Mouse (Mus musculus) C2C12 (cell line): ENCODE measurements around the gene Efcab14.

Experiments
- CEBPB ChIP-seq: IDR thresholded peaks from one replicate; pipeline ENCODE4 v1.6.1; 2011; ENCODE audit warnings: low read depth, mild to moderate bottlenecking, control low read depth, moderate library complexity
- CTCF ChIP-seq: IDR thresholded peaks from one replicate; pipeline ENCODE4 v1.5.1; 2011; ENCODE audit not compliant: control insufficient read depth, insufficient read depth, insufficient read length
- FOSL1 ChIP-seq: IDR thresholded peaks from one replicate; pipeline ENCODE4 v1.8.0; 2011; ENCODE audit warnings: mild to moderate bottlenecking, low read length; ENCODE audit not compliant: poor library complexity, insufficient read depth, severe bottlenecking
- MAX ChIP-seq: IDR thresholded peaks from one replicate; pipeline ENCODE4 v1.6.1; 2011; ENCODE audit warnings: mild to moderate bottlenecking, control low read depth
- MYOD1 ChIP-seq: IDR thresholded peaks from one replicate; pipeline ENCODE4 v1.6.1; 2011; ENCODE audit warnings: low read depth; ENCODE audit not compliant: control insufficient read depth, insufficient read length
- MYOG ChIP-seq: IDR thresholded peaks from one replicate; pipeline ENCODE4 v1.6.1; 2011; ENCODE audit not compliant: control insufficient read depth, insufficient read length; ENCODE audit errors: extremely low read depth
- USF1 ChIP-seq: IDR thresholded peaks from one replicate; pipeline ENCODE4 v1.6.1; 2011; ENCODE audit warnings: low read depth, mild to moderate bottlenecking, control low read depth, moderate library complexity

- TF ChIP-seq CTCF = no peak
- no peak for TF ChIP-seq MAX
- no peak for TF ChIP-seq CEBPB
- TF ChIP-seq USF1 = no peak
- no peak for TF ChIP-seq MYOG
- no peak for TF ChIP-seq FOSL1
- no peak for TF ChIP-seq MYOD1
These were observed 17.3 kb downstream of the Efcab14 start for GRCm38 (mm10) chr4:115754851-115755250.
